Mouse (Mus musculus): ENCODE results near the gene Wdr54. TPM values are rescaled to one million over a fixed set of nuclear protein-coding genes. Genes with fewer than 3 reads are reported as not detected.

Wdr54 gene
- polyA plus RNA-seq, 1 experiment, result 0.89 TPM

- Histone ChIP-seq H3K4me3 (ENCODE audit: control insufficient read depth, insufficient read depth, low read length) (no peak overlapping the region), H3K4me1 (replicated peaks; ENCODE audit: control insufficient read depth, insufficient read depth, low read length) (peaks cover 23% of the 10 kb centered on the region), H3K27me3 (ENCODE audit: control insufficient read depth, insufficient read depth, low read length) (no peaks in the 10 kb centered on the region), H3K36me3 (ENCODE audit: control insufficient read depth, insufficient read depth, low read length) (no peaks in the 10 kb centered on the region), H3K27ac (ENCODE audit: control insufficient read depth, insufficient read depth, low read length) (no peak overlapping the region)
- no peak for DNase-seq
- WGBS, result 91% methylated on average over 11 of the region's 11 CpGs
- no peak for TF ChIP-seq CTCF (IDR thresholded peaks at IDR 0.05; ENCODE audit: borderline replicate concordance, control insufficient read depth, extremely low read depth, insufficient read depth, low read length, poor library complexity)
- TF ChIP-seq POLR2A (IDR thresholded peaks at IDR 0.05; ENCODE audit: control insufficient read depth, extremely low read depth, insufficient read depth, low read length, poor library complexity), result no peak
Observed at GRCm38 (mm10) chr6:83103130-83103650, 53.0 kb downstream of the Wdr54 start.

DNA sequence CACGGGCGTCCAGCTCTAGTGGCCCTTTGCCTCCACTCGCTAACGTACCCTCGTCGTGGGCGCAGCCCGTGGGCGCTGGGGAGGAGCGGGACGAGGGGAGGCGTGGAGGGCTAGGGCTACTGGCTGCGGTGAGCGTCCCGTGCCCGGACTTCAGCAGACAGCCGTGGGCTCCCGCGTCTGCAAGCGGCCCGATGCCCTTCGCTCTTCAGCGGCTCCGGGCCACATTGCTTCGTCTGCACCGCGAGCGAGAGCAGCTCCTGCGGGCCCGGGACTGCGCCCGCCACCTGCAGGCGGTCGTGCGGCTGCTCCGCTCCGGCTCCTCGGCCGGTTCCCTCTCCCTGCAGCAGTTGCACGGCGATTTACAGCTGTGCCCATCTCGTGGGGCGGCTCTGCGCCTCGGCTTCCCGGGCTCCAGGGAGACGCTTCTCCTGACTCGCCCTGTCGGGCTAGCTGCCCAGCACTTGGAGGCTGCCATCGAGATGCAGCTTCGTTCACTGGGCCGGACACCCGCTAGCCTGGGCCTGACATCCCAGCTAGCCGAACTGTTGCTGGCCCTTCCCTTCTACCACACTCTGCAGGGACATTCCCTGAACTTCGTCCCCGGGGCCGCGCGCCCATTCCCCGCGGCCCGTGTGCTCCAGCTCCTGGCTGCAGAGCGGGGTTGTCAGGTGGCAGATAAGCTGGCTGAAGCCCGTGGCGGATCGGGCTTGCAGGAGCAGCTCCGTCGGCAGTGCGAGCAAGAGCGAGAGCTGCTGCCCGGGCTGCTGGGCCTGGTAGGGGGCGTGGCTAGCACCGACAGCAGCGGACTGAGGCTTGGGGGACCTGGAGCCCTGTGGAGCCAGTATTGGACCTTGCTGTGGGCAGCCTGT lies 54.3 kb downstream of the Wdr54 start:
- DNase-seq, result peak; percentile 81
- WGBS, result under 1% methylated on average over 74 of the region's 74 CpGs
- TF ChIP-seq CTCF (IDR thresholded peaks at IDR 0.05; ENCODE audit: borderline replicate concordance, control insufficient read depth, extremely low read depth, insufficient read depth, low read length, poor library complexity) (peak; percentile 71; the same call in 1 of the 2 replicates), POLR2A (IDR thresholded peaks at IDR 0.05; ENCODE audit: control insufficient read depth, extremely low read depth, insufficient read depth, low read length, poor library complexity) (0 out of 2 replicates have a peak, but pooled peaks have one; percentile 26)
- Histone ChIP-seq H3K27ac (ENCODE audit: control insufficient read depth, insufficient read depth, low read length) (peak overlapping the region; percentile 1; the same call in 1 of the 2 replicates), H3K4me3 (ENCODE audit: control insufficient read depth, insufficient read depth, low read length) (peak overlapping the region; percentile 85), H3K4me1 (replicated peaks; ENCODE audit: control insufficient read depth, insufficient read depth, low read length) (peaks cover 18% of the 10 kb centered on the region), H3K36me3 (ENCODE audit: control insufficient read depth, insufficient read depth, low read length) (no peaks in the 10 kb centered on the region), H3K27me3 (ENCODE audit: control insufficient read depth, insufficient read depth, low read length) (no peaks in the 10 kb centered on the region)

DNA sequence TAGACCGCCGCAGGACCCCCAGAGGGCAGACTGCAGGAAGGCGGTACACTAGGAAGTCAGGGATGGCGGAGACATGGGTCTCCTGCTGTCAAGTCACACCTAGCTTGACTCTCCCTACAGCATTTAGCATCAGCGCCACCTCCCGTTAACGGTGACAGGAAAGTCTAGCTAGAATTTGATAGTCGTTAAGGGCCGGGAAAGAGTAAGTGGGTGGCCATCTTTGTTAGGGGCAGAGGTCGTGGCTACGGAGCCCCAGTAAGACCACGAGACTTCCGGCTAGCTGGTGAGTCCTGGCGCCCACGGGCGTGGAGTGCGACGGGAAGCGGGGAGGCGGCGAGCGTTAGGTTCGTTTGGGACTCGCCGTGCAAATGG lies 54.9 kb downstream of the Wdr54 start, which contains the start of the genes Ccdc142 and Gm42688:
Gene Ccdc142, plus strand, starts transcription at position 286 of the 372 bp plus-strand sequence.
Gene Gm42688, plus strand, starts transcription at position 302 of the 372 bp plus-strand sequence.
- TF ChIP-seq POLR2A (IDR thresholded peaks at IDR 0.05; ENCODE audit: control insufficient read depth, extremely low read depth, insufficient read depth, low read length, poor library complexity) (0 out of 2 replicates have a peak, but pooled peaks have one; percentile 36), CTCF (IDR thresholded peaks at IDR 0.05; ENCODE audit: borderline replicate concordance, control insufficient read depth, extremely low read depth, insufficient read depth, low read length, poor library complexity) (no peak)
- WGBS, result under 1% methylated on average over 25 of the region's 25 CpGs
- peak; percentile 94 for DNase-seq
- Histone ChIP-seq H3K27me3 (ENCODE audit: control insufficient read depth, insufficient read depth, low read length) (no peaks in the 10 kb centered on the region), H3K4me1 (replicated peaks; ENCODE audit: control insufficient read depth, insufficient read depth, low read length) (peaks cover 22% of the 10 kb centered on the region), H3K36me3 (ENCODE audit: control insufficient read depth, insufficient read depth, low read length) (no peaks in the 10 kb centered on the region), H3K4me3 (ENCODE audit: control insufficient read depth, insufficient read depth, low read length) (peak within 1 kb of the TSS; percentile 85), H3K27ac (ENCODE audit: control insufficient read depth, insufficient read depth, low read length) (peak within 1 kb of the TSS; percentile 9)

Other genes starting within 250 kb of the Wdr54 start
- gene Sema4f, start 216.6 kb downstream of the Wdr54 start, polyA plus RNA-seq (2012; rRNA removed), result 3.0 and 3.3 TPM in 2 replicates
- 0.58 and 1.3 TPM in 2 replicates for gene M1ap, start 209.5 kb downstream of the Wdr54 start, polyA plus RNA-seq (2012; rRNA removed)
- 19.9 and 21.9 TPM in 2 replicates for gene Dok1, start 122.9 kb downstream of the Wdr54 start, polyA plus RNA-seq (2012; rRNA removed)
- 2.8 and 3.1 TPM in 2 replicates for gene Loxl3, start 122.2 kb downstream of the Wdr54 start, polyA plus RNA-seq (2012; rRNA removed)
- 867 and 886 TPM in 2 replicates for gene Aup1, start 101.9 kb downstream of the Wdr54 start, polyA plus RNA-seq (2012; rRNA removed)
- gene Htra2, start 101.1 kb downstream of the Wdr54 start, polyA plus RNA-seq (2012; rRNA removed), result 64.6 and 66.4 TPM in 2 replicates
- 3.6 and 4.4 TPM in 2 replicates for gene Dqx1, start 98.6 kb downstream of the Wdr54 start, polyA plus RNA-seq (2012; rRNA removed)
- 0.11 and 0.20 TPM in 2 replicates for gene Tlx2, start 86.1 kb downstream of the Wdr54 start, polyA plus RNA-seq (2012; rRNA removed)
- 24.4 and 25.5 TPM in 2 replicates for gene Pcgf1, start 78.5 kb downstream of the Wdr54 start, polyA plus RNA-seq (2012; rRNA removed)
- gene Lbx2, start 70.0 kb downstream of the Wdr54 start, polyA plus RNA-seq (2012; rRNA removed), result 2.1 and 2.6 TPM in 2 replicates
- 18.9 and 19.6 TPM in 2 replicates for gene Ccdc142, start 54.8 kb downstream of the Wdr54 start, polyA plus RNA-seq (2012; rRNA removed)
- gene Gm42688, start 54.8 kb downstream of the Wdr54 start, polyA plus RNA-seq (2012; rRNA removed), result 10.2 and 11.9 TPM in 2 replicates
- gene Mrpl53, start 47.4 kb downstream of the Wdr54 start, polyA plus RNA-seq (2012; rRNA removed), result 67.2 and 83.6 TPM in 2 replicates
- gene Mogs, start 40.9 kb downstream of the Wdr54 start, polyA plus RNA-seq (2012; rRNA removed), result 142 and 143 TPM in 2 replicates
- 227 and 265 TPM in 2 replicates for gene Wbp1, start 34.8 kb downstream of the Wdr54 start, polyA plus RNA-seq (2012; rRNA removed)
- gene Ino80b, start 31.0 kb downstream of the Wdr54 start, polyA plus RNA-seq (2012; rRNA removed), result 67.2 and 98.6 TPM in 2 replicates
- 40.5 and 41.3 TPM in 2 replicates for gene Rtkn, start 20.9 kb downstream of the Wdr54 start, polyA plus RNA-seq (2012; rRNA removed)
- 0.19 and 0.38 TPM in 2 replicates for gene 1700003E16Rik, start within 50 bp of the Wdr54 start, polyA plus RNA-seq (2012; rRNA removed)
- 166 and 167 TPM in 2 replicates for gene Dctn1, start 9.5 kb upstream of the Wdr54 start, polyA plus RNA-seq (2012; rRNA removed)
- gene Slc4a5, start 63.4 kb upstream of the Wdr54 start, polyA plus RNA-seq (2012; rRNA removed), result 0.57 and 0.62 TPM in 2 replicates
- 15.9 and 16.3 TPM in 2 replicates for gene Mthfd2, start 169.5 kb upstream of the Wdr54 start, polyA plus RNA-seq (2012; rRNA removed)
- gene Mob1a, start 169.6 kb upstream of the Wdr54 start, polyA plus RNA-seq (2012; rRNA removed), result 45.5 and 49.1 TPM in 2 replicates
- gene Bola3, start 192.8 kb upstream of the Wdr54 start, polyA plus RNA-seq (2012; rRNA removed), result 10.6 and 13.6 TPM in 2 replicates

All from thymus, adult 2 months (tissue).